Mouse (Mus musculus): ENCODE data around the gene Gas2. TPM values are rescaled to one million over a fixed set of nuclear protein-coding genes. Genes with fewer than 3 reads are reported as not detected.

The Gas2 gene
- polyA plus RNA-seq (2015; fragmentation: Nextera tagmentation; extraction: Ambion mirVana), result 16.3 and 28.0 TPM in 2 replicates

GRCm38 (mm10) chr7:51861250-51862096, at the start of gene Gas2:
Gene Gas2 (plus strand): TSS chr7:51862015.

GRCm38 (mm10) chr7:51862097-51862492, 280 bp downstream of the Gas2 start, which contains the start of gene Fancf:
Gene Fancf (minus strand): TSS chr7:51862267.

GRCm38 (mm10) chr7:52005511-52006295, 143.9 kb downstream of the Gas2 start, which contains the start of gene Svip:
Gene Svip (minus strand): TSS chr7:52006018.

GRCm38 (mm10) chr7:52015628-52016027, 153.8 kb downstream of the Gas2 start, which contains the start of gene 1700015G11Rik:
Gene 1700015G11Rik (minus strand): TSS chr7:52015728.

Other genes with a start within 250 kb of the Gas2 start
- gene Slc17a6, start 240.0 kb upstream of the Gas2 start, polyA plus RNA-seq (2015; fragmentation: Nextera tagmentation; extraction: Ambion mirVana), result 0.14 TPM in 1 of 2 replicates, not detected in the other
- gene Fancf, start 252 bp downstream of the Gas2 start, polyA plus RNA-seq (2015; fragmentation: Nextera tagmentation; extraction: Ambion mirVana), result 11.7 and 12.3 TPM in 2 replicates
- gene Svip, start 144.0 kb downstream of the Gas2 start, polyA plus RNA-seq (2015; fragmentation: Nextera tagmentation; extraction: Ambion mirVana), result 10.5 and 11.2 TPM in 2 replicates
- gene 1700015G11Rik, start 153.7 kb downstream of the Gas2 start, polyA plus RNA-seq (2015; fragmentation: Nextera tagmentation; extraction: Ambion mirVana), result not detected in 2 replicates

All from adrenal gland, postnatal 0 days (tissue).